Mouse (Mus musculus): ENCODE results near the gene Fbxl2.

The Fbxl2 gene

GRCm38 (mm10) chr9:113924883-113925282, 121.1 kb downstream of the Fbxl2 start:
- in situ Hi-C loops (cut with MboI; ENCODE audit: low sequenced_read_pairs): no loop called here

DNA sequence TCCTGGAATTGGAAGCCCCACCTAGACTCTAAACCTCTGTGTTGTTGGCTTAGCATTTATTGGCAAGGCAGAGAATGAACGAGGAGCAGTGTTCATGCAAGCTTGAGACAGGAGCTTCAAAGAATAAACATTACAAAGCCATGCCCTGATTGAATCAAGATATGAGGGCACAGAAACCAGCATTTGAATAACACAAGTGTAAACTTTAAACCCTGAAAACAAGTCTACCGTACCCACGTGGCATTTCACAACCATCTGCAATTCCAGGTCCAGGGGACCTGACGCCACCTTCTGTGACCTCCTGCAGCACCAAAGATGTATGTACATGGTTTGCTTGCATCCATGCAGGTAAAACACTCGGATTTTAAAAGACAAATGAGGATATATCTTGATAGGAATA, 123.3 kb downstream of the Fbxl2 start:
- in situ Hi-C loops (cut with MboI; ENCODE audit: low sequenced_read_pairs): no loop called here

DNA sequence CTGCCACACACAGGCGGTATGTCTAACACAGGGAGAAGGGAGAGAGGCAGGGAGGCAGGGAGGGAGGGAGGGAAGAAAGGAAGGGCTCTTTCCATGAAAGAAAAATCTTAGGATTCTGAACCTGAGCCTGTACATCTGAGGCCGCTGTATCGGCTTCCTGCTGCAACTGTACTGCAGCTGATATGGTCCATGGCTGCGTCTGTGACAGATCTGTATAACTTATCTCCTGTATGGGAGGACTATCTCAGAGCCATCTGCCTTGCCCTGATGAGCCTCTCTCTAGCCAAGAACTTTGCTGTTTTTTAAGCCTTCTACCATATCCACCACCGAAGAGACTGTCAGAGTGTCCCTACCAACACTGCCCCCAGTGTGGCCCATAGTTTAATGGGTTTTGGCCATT, 130.2 kb downstream of the Fbxl2 start:
- in situ Hi-C loops (cut with MboI; ENCODE audit: low sequenced_read_pairs): no loop called here

All from CH12F3 (cell line).